8 mouse cellular contexts compared by ENCODE assay signal in genomic region chr11:119228091-119228781, GRCm38 (mm10). TPM values are rescaled to one million over a fixed set of nuclear protein-coding genes. Genes with fewer than 3 reads are reported as not detected.
DNase-seq lines count a peak whose midpoint lies in the region; ATAC-seq and TF ChIP-seq lines count a peak whose summit lies in the region.

Tbc1d16 (minus strand) TSS chr11:119228499.
Ccdc40 (plus strand) TSS chr11:119228572.

- H3K9ac ChIP-seq in embryonic facial prominence, embryonic 12.5 days = peak within 1 kb of the TSS; percentile 78
- H3K9ac ChIP-seq in heart, embryonic 15.5 days = peak within 1 kb of the TSS; percentile 90
- H3K9ac ChIP-seq in kidney, postnatal 0 days (ENCODE audit: low read depth, low read length) = peak within 1 kb of the TSS; percentile 78
- peak within 1 kb of the TSS; percentile 88 for H3K9ac ChIP-seq in neural tube, embryonic 13.5 days

- H3K27ac ChIP-seq in embryonic facial prominence, embryonic 12.5 days = peak within 1 kb of the TSS; percentile 78
- peak within 1 kb of the TSS; percentile 75 for H3K27ac ChIP-seq in heart, embryonic 15.5 days
- peak within 1 kb of the TSS; percentile 31; the same call in 1 of the 2 replicates for H3K27ac ChIP-seq in kidney, postnatal 0 days
- peak within 1 kb of the TSS; percentile 87 for H3K27ac ChIP-seq in neural tube, embryonic 13.5 days (replicated peaks)

- H3K4me2 ChIP-seq in embryonic facial prominence, embryonic 12.5 days (replicated peaks) = peak within 1 kb of the TSS; percentile 96
- peak within 1 kb of the TSS; percentile 99 for H3K4me2 ChIP-seq in heart, embryonic 15.5 days
- peak within 1 kb of the TSS; percentile 98 for H3K4me2 ChIP-seq in kidney, postnatal 0 days (ENCODE audit: low read length)
- peak within 1 kb of the TSS; percentile 99 for H3K4me2 ChIP-seq in neural tube, embryonic 13.5 days

- peak; percentile 76 for ATAC-seq in CD4-positive, CD25-positive, alpha-beta regulatory T cell, adult 4 months
- peak; percentile 87 for ATAC-seq in embryonic facial prominence, embryonic 12.5 days (ENCODE audit: insufficient number of reproducible peaks, insufficient read depth, low FRiP score, low TSS enrichment)
- peak; percentile 89 for ATAC-seq in heart, embryonic 15.5 days (replicated peaks; ENCODE audit: insufficient number of reproducible peaks, insufficient read depth, low FRiP score, low read depth)
- peak; percentile 84 for ATAC-seq in kidney, postnatal 0 days (replicated peaks; ENCODE audit: low FRiP score, low read depth)
- peak; percentile 93 for ATAC-seq in neural tube, embryonic 13.5 days (ENCODE audit: low read depth)

- WGBS in embryonic facial prominence, embryonic 12.5 days = under 1% methylated on average over 54 of the region's 66 CpGs
- under 1% methylated on average over 62 of the region's 66 CpGs for WGBS in heart, embryonic 15.5 days
- WGBS in kidney, postnatal 0 days = under 1% methylated on average over 57 of the region's 66 CpGs
- under 1% methylated on average over 66 of the region's 66 CpGs for WGBS in lung, adult 2 months
- whole genome bisulfite sequencing in neural tube, embryonic 13.5 days = 1% methylated on average over 40 of the region's 66 CpGs

- H3K27me3 ChIP-seq in embryonic facial prominence, embryonic 12.5 days = no peaks in the 10 kb centered on the region
- peaks cover 11% of the 10 kb centered on the region for H3K27me3 ChIP-seq in heart, embryonic 15.5 days
- H3K27me3 ChIP-seq in kidney, postnatal 0 days (ENCODE audit: insufficient read depth, low read length) = no peaks in the 10 kb centered on the region
- no peaks in the 10 kb centered on the region for H3K27me3 ChIP-seq in neural tube, embryonic 13.5 days

- no peaks in the 10 kb centered on the region for H3K9me3 ChIP-seq in embryonic facial prominence, embryonic 12.5 days
- H3K9me3 ChIP-seq in heart, embryonic 15.5 days (replicated peaks) = no peaks in the 10 kb centered on the region
- H3K9me3 ChIP-seq in kidney, postnatal 0 days (replicated peaks; ENCODE audit: low read length) = no peaks in the 10 kb centered on the region
- no peaks in the 10 kb centered on the region for H3K9me3 ChIP-seq in neural tube, embryonic 13.5 days

- H3K4me1 ChIP-seq in embryonic facial prominence, embryonic 12.5 days = peaks cover 37% of the 10 kb centered on the region
- peaks cover 33% of the 10 kb centered on the region for H3K4me1 ChIP-seq in heart, embryonic 15.5 days (replicated peaks)
- H3K4me1 ChIP-seq in kidney, postnatal 0 days (replicated peaks; ENCODE audit: insufficient read depth, low read length) = peaks cover 19% of the 10 kb centered on the region
- peaks cover 7% of the 10 kb centered on the region for H3K4me1 ChIP-seq in lung, adult 2 months (ENCODE audit: control insufficient read depth, insufficient read depth, low read length)
- peaks cover 72% of the 10 kb centered on the region for H3K4me1 ChIP-seq in neural tube, embryonic 13.5 days (replicated peaks)

- TF ChIP-seq POLR2A in lung, adult 2 months (IDR thresholded peaks at IDR 0.05; ENCODE audit: borderline replicate concordance, extremely low read depth, low read depth, low read length) = peak; percentile 49; the same call in 1 of the 2 replicates

- H3K4me3 ChIP-seq in embryonic facial prominence, embryonic 12.5 days = peak within 1 kb of the TSS; percentile 77
- H3K4me3 ChIP-seq in heart, embryonic 15.5 days = peak within 1 kb of the TSS; percentile 86
- peak within 1 kb of the TSS; percentile 80 for H3K4me3 ChIP-seq in kidney, postnatal 0 days (replicated peaks; ENCODE audit: low read depth, low read length)
- H3K4me3 ChIP-seq in lung, adult 2 months (replicated peaks; ENCODE audit: extremely low read depth, low read depth, low read length) = peak within 1 kb of the TSS; percentile 80
- peak within 1 kb of the TSS; percentile 74 for H3K4me3 ChIP-seq in neural tube, embryonic 13.5 days

- peak; percentile 85 for DNase-seq in adrenal gland, postnatal 10 days
- DNase-seq in kidney, postnatal 0 days (ENCODE audit: low spot score) = peak; percentile 84
- peak; percentile 72 for DNase-seq in lung, adult 2 months
- DNase-seq in thymus, postnatal 4 days = peak; percentile 84

- no peak for TF ChIP-seq CTCF in kidney, postnatal 0 days (IDR thresholded peaks at IDR 0.05; ENCODE audit: low read depth)
- no peak for TF ChIP-seq CTCF in lung, adult 2 months (IDR thresholded peaks at IDR 0.05; ENCODE audit: insufficient read depth, low read length)

- no peaks in the 10 kb centered on the region for H3K36me3 ChIP-seq in embryonic facial prominence, embryonic 12.5 days
- H3K36me3 ChIP-seq in heart, embryonic 15.5 days = no peaks in the 10 kb centered on the region
- no peaks in the 10 kb centered on the region for H3K36me3 ChIP-seq in kidney, postnatal 0 days (ENCODE audit: insufficient read depth, low read length)
- H3K36me3 ChIP-seq in neural tube, embryonic 13.5 days = peaks cover 14% of the 10 kb centered on the region; the same call in 1 of the 2 replicates

RNA-seq across cellular contexts. Expression of gene Tbc1d16, which starts in this region (rescaled TPM):
- polyA plus RNA-seq in CD4-positive, CD25-positive, alpha-beta regulatory T cell, adult 4 months (2017; shearing (Covaris generic)) = 1 to 10 TPM in 1 of 2 experiments, under 1 TPM in 1; 0.72 to 1.0 TPM
- 10 to 100 TPM; 19.1 to 21.8 TPM for total RNA-seq in adrenal gland, postnatal 10 days (2021)
- polyA plus RNA-seq in embryonic facial prominence, embryonic 12.5 days (2016; fragmentation: Nextera tagmentation; extraction: Ambion mirVana) = 20.3 and 20.9 TPM in 2 replicates
- 16.1 and 19.7 TPM in 2 replicates for polyA plus RNA-seq in heart, embryonic 15.5 days (2015; fragmentation: Nextera tagmentation; extraction: Ambion mirVana)
- polyA plus RNA-seq in kidney, postnatal 0 days (2015; fragmentation: Nextera tagmentation; extraction: Ambion mirVana) = 9.2 and 9.5 TPM in 2 replicates
- 15.8 and 17.6 TPM in 2 replicates for polyA plus RNA-seq in lung, adult 2 months (2012; rRNA removed)
- 49.0 and 50.8 TPM in 2 replicates for polyA plus RNA-seq in neural tube, embryonic 13.5 days (2015; fragmentation: Nextera tagmentation; extraction: Ambion mirVana)

RNA-seq across cellular contexts. Expression of gene Ccdc40, which starts in this region (rescaled TPM):
- 1 to 10 TPM; 2.9 to 3.6 TPM for polyA plus RNA-seq in CD4-positive, CD25-positive, alpha-beta regulatory T cell, adult 4 months (2017; shearing (Covaris generic))
- 1 to 10 TPM in 1 of 2 experiments, under 1 TPM in 1; 0.85 to 1.4 TPM for total RNA-seq in adrenal gland, postnatal 10 days (2021)
- polyA plus RNA-seq in embryonic facial prominence, embryonic 12.5 days (2016; fragmentation: Nextera tagmentation; extraction: Ambion mirVana) = 10.5 and 11.6 TPM in 2 replicates
- polyA plus RNA-seq in heart, embryonic 15.5 days (2015; fragmentation: Nextera tagmentation; extraction: Ambion mirVana) = 1.3 and 2.5 TPM in 2 replicates
- 3.3 and 4.0 TPM in 2 replicates for polyA plus RNA-seq in kidney, postnatal 0 days (2015; fragmentation: Nextera tagmentation; extraction: Ambion mirVana)
- polyA plus RNA-seq in lung, adult 2 months (2012; rRNA removed) = 9.7 and 12.0 TPM in 2 replicates
- 15.7 and 15.8 TPM in 2 replicates for polyA plus RNA-seq in neural tube, embryonic 13.5 days (2015; fragmentation: Nextera tagmentation; extraction: Ambion mirVana)

Comparison
In these comparisons a context has a peak if more than half of its experiments do, and no peak if none do; other contexts are left out.
1. Peak in every context shown above with its lines: DNase-seq, ATAC-seq, H3K4me3 ChIP-seq and H3K27ac ChIP-seq.
2. H3K27ac ChIP-seq: peak in every context shown above with its lines; median percentile 87 in neural tube, embryonic 13.5 days; 78 in embryonic facial prominence, embryonic 12.5 days; 75 in heart, embryonic 15.5 days; 31 in kidney, postnatal 0 days.